Mouse (Mus musculus) liver, embryonic 16.5 days (tissue): Measurements from ENCODE around the gene Spryd3. TPM values are rescaled to one million over a fixed set of nuclear protein-coding genes. Genes with fewer than 3 reads are reported as not detected.
"Not testable (repeated sequence)": the region's sequence is repeated elsewhere in the genome, so short reads cannot be mapped to it uniquely, and the experiment has no call there.

Source experiments
- ATAC-seq: fragments of 200-750 bp; cut with Nextera tagmentation; 2 replicates; pipeline ENCODE4 v1.8.0; 2017; ENCODE audit warnings: low read depth, mild to moderate bottlenecking, moderate number of reproducible peaks, moderate library complexity
- H3K27ac ChIP-seq: fragments of 300-500 bp; sonication (generic); 2 replicates; pipeline ENCODE4 v1.5.1; 2014; ENCODE audit warnings: mild to moderate bottlenecking, low read length
- H3K27me3 ChIP-seq: fragments of 300-500 bp; sonication (generic); 2 replicates; pipeline ENCODE4 v1.6.1; 2014; ENCODE audit warnings: low read depth, low read length, mixed read lengths; ENCODE audit not compliant: control insufficient read depth, insufficient read depth
- H3K36me3 ChIP-seq: fragments of 300-500 bp; sonication (generic); 2 replicates; pipeline ENCODE4 v1.6.1; 2014; ENCODE audit warnings: mild to moderate bottlenecking; ENCODE audit not compliant: control insufficient read depth, insufficient read depth
- H3K4me1 ChIP-seq: fragments of 300-500 bp; sonication (generic); 2 replicates; pipeline ENCODE4 v1.6.1; 2014; ENCODE audit warnings: low read depth, low read length, mixed read lengths; ENCODE audit not compliant: control insufficient read depth
- H3K4me2 ChIP-seq: fragments of 300-500 bp; sonication (generic); 2 replicates; pipeline ENCODE4 v1.6.1; 2014; ENCODE audit warnings: low read depth, low read length, mixed read lengths
- H3K4me3 ChIP-seq: fragments of 300-500 bp; sonication (generic); 2 replicates; pipeline ENCODE4 v1.5.1; 2014; ENCODE audit warnings: low read depth, mild to moderate bottlenecking, low read length
- H3K9ac ChIP-seq: fragments of 300-500 bp; sonication (generic); 2 replicates; pipeline ENCODE4 v1.6.1; 2014; ENCODE audit warnings: low read depth, low read length
- H3K9me3 ChIP-seq: fragments of 300-500 bp; sonication (generic); replicated peaks from 2 replicates; pipeline ENCODE4 v1.6.1; 2016; ENCODE audit warnings: low read length; ENCODE audit not compliant: control insufficient read depth
- WGBS: fragments of 180-500 bp; shearing (Covaris S2); extraction: QIAGEN DNeasy Blood & Tissue Kit; methylation state at CpG from one replicate; pipeline ENCODE4 v1.1.7; 2014; ENCODE audit not compliant: insufficient replicate concordance; 5-methylcytosine and 5-hydroxymethylcytosine counted together
- polyA plus RNA-seq: library from polyadenylated mRNA; unstranded; fragments of >200 nt; fragmentation: Nextera tagmentation; extraction: Ambion mirVana; gene quantifications from 2 replicates; pipeline ENCODE4 v1.2.1, GENCODE M21; 2015

Spryd3 gene
- polyA plus RNA-seq, 1 experiment from 2014 or later = 14.3 TPM

- no peak overlapping the region for H3K27ac ChIP-seq
- no peak overlapping the region for H3K4me3 ChIP-seq
- 82% methylated on average over 1 of the region's 1 CpGs for WGBS
- H3K4me1 ChIP-seq = no peaks in the 10 kb centered on the region
- ATAC-seq = no peak
- H3K9me3 ChIP-seq = no peaks in the 10 kb centered on the region
- no peak overlapping the region for H3K4me2 ChIP-seq
- H3K36me3 ChIP-seq = peaks cover 85% of the 10 kb centered on the region
- H3K9ac ChIP-seq = no peak overlapping the region
- H3K27me3 ChIP-seq = no peaks in the 10 kb centered on the region
Measured at GRCm38 (mm10) chr15:102091688-102092087, 44.3 kb downstream of the Spryd3 start.

- Histone ChIP-seq H3K27me3 (no peaks in the 10 kb centered on the region), H3K27ac (no peak overlapping the region), H3K4me2 (no peak overlapping the region), H3K9me3 (no peaks in the 10 kb centered on the region), H3K9ac (no peak overlapping the region), H3K4me1 (no peaks in the 10 kb centered on the region), H3K36me3 (peaks cover 88% of the 10 kb centered on the region), H3K4me3 (no peak overlapping the region)
- 52% methylated on average over 12 of the region's 12 CpGs for WGBS
- peak; percentile 24; the same call in 1 of the 2 replicates for ATAC-seq
Measured at GRCm38 (mm10) chr15:102091063-102091679, 44.9 kb downstream of the Spryd3 start.

- H3K9ac ChIP-seq = no peak overlapping the region
- 74% methylated on average over 12 of the region's 12 CpGs for WGBS
- no peaks in the 10 kb centered on the region for H3K27me3 ChIP-seq
- peaks cover 89% of the 10 kb centered on the region for H3K36me3 ChIP-seq
- H3K4me3 ChIP-seq = no peak overlapping the region
- H3K27ac ChIP-seq = no peak overlapping the region
- ATAC-seq = no peak
- no peaks in the 10 kb centered on the region for H3K9me3 ChIP-seq
- H3K4me1 ChIP-seq = no peaks in the 10 kb centered on the region
- no peak overlapping the region for H3K4me2 ChIP-seq
Measured at GRCm38 (mm10) chr15:102089914-102090585, 46.0 kb downstream of the Spryd3 start.

GRCm38 (mm10) chr15:102083028-102083427 is 53.0 kb downstream of the Spryd3 start:
- Histone ChIP-seq H3K27ac (no peak overlapping the region), H3K4me2 (no peak overlapping the region), H3K9ac (no peak overlapping the region), H3K27me3 (no peaks in the 10 kb centered on the region), H3K36me3 (peaks cover 25% of the 10 kb centered on the region), H3K9me3 (no peaks in the 10 kb centered on the region), H3K4me1 (peaks cover 4% of the 10 kb centered on the region; the same call in 1 of the 2 replicates), H3K4me3 (no peak overlapping the region)
- WGBS = 67% methylated on average over 4 of the region's 4 CpGs
- ATAC-seq = no peak

- Histone ChIP-seq H3K9me3 (no peaks in the 10 kb centered on the region), H3K27ac (no peak overlapping the region), H3K4me3 (no peak overlapping the region), H3K4me1 (peaks cover 4% of the 10 kb centered on the region; the same call in 1 of the 2 replicates), H3K4me2 (no peak overlapping the region), H3K27me3 (no peaks in the 10 kb centered on the region), H3K9ac (no peak overlapping the region), H3K36me3 (peaks cover 20% of the 10 kb centered on the region)
- ATAC-seq = no peak
- 79% methylated on average over 4 of the region's 4 CpGs for WGBS
Measured at GRCm38 (mm10) chr15:102082148-102082547, 53.9 kb downstream of the Spryd3 start.

DNA sequence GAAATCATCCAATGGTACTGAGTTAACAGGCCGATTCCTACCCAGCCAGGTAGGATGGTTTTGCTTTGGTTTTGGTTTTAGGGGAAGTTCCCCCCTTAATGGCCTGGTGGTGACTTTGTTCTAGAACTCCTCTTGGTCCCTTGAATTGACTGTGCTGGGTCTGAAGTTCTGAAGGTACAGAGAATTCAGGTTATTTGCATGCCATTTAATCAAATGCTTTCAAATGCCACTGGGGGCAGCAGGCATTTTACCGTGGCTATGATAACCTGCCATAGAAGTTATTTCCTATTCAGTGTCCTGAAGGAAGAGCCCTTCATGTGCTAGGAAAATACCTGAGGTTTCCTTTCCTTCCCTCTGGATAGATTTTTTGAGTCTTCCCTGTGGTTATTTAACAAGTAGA is 55.6 kb downstream of the Spryd3 start:
- Histone ChIP-seq H3K4me3 (no peak overlapping the region), H3K9me3 (no peaks in the 10 kb centered on the region), H3K4me2 (no peak overlapping the region), H3K36me3 (peaks cover 8% of the 10 kb centered on the region), H3K27me3 (no peaks in the 10 kb centered on the region), H3K27ac (no peak overlapping the region), H3K4me1 (peaks cover 6% of the 10 kb centered on the region), H3K9ac (no peak overlapping the region)
- 54% methylated on average over 2 of the region's 2 CpGs for WGBS
- ATAC-seq = no peak

- H3K4me2 ChIP-seq, H3K9me3 ChIP-seq, H3K27ac ChIP-seq, H3K27me3 ChIP-seq, H3K4me3 ChIP-seq, H3K36me3 ChIP-seq, H3K9ac ChIP-seq, ATAC-seq: not testable (repeated sequence)
- peaks cover 11% of the 10 kb centered on the region for H3K4me1 ChIP-seq
- 61% methylated on average over 8 of the region's 8 CpGs for WGBS
Measured at GRCm38 (mm10) chr15:102079924-102080323, 56.1 kb downstream of the Spryd3 start.

DNA sequence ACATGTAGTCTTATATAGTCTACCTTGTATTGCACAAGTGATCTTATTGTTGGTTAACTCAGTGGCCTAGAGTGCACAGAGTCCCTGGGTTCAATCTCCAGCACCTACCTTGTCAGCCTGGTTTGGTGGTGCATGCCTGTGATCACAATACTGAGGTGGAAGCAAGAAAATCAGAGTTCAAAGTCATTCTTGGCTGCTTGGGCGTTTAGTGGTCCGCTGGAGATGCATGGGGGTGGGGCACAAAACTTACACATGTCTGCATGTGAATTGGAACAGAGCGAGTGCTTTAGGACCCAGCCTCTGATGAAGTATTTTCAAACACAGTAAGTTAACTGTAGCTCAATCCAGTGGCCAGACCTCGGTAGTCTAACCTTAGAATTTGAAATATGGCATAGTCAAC is 56.8 kb downstream of the Spryd3 start:
- peaks cover 14% of the 10 kb centered on the region for H3K4me1 ChIP-seq
- no peaks in the 10 kb centered on the region for H3K9me3 ChIP-seq
- ATAC-seq = no peak
- no peak overlapping the region for H3K27ac ChIP-seq
- no peak overlapping the region for H3K4me2 ChIP-seq
- no peak overlapping the region for H3K9ac ChIP-seq
- no peak overlapping the region for H3K4me3 ChIP-seq
- WGBS = 66% methylated on average over 4 of the region's 4 CpGs
- no peaks in the 10 kb centered on the region; the same call in none of the 2 replicates for H3K36me3 ChIP-seq
- no peaks in the 10 kb centered on the region for H3K27me3 ChIP-seq

DNA sequence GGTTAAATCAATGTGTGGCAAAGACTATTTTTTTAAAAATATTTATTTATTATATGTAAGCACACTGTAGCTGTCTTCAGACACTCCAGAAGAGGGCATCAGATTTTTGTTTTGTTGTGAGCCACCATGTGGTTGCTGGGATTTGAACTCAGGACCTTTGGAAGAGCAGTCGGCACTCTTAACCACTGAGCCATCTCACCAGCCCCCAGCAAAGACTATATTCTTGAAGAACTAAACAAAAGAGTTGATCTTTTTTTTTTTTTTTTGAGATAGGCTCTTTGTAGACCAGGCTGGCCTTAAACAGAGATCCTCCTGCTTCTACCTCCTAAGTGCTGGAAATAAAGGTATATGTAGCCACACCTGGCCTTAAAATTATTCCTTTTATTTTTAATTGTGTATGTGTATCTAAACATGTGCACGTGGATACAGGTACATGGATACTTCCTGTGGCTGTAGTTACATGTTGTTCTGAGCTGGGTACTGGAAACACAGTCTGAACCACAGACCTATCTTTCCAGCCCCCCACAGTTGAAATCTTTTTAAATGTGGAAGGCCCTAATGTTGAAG is 58.8 kb downstream of the Spryd3 start:
- H3K9ac ChIP-seq = no peak overlapping the region
- H3K4me3 ChIP-seq = no peak overlapping the region
- no peaks in the 10 kb centered on the region; the same call in 1 of the 2 replicates for H3K36me3 ChIP-seq
- no peak for ATAC-seq
- H3K4me1 ChIP-seq = peaks cover 18% of the 10 kb centered on the region
- no peak overlapping the region for H3K4me2 ChIP-seq
- WGBS = 67% methylated on average over 2 of the region's 2 CpGs
- H3K27me3 ChIP-seq = no peaks in the 10 kb centered on the region
- no peak overlapping the region for H3K27ac ChIP-seq
- no peaks in the 10 kb centered on the region for H3K9me3 ChIP-seq
